Mouse (Mus musculus): ENCODE measurements around the gene Klhl23. TPM values are rescaled to one million over a fixed set of nuclear protein-coding genes. Genes with fewer than 3 reads are reported as not detected.

Gene Klhl23
- polyA plus RNA-seq, 1 experiment from 2014 or later, result 43.9 TPM

DNA sequence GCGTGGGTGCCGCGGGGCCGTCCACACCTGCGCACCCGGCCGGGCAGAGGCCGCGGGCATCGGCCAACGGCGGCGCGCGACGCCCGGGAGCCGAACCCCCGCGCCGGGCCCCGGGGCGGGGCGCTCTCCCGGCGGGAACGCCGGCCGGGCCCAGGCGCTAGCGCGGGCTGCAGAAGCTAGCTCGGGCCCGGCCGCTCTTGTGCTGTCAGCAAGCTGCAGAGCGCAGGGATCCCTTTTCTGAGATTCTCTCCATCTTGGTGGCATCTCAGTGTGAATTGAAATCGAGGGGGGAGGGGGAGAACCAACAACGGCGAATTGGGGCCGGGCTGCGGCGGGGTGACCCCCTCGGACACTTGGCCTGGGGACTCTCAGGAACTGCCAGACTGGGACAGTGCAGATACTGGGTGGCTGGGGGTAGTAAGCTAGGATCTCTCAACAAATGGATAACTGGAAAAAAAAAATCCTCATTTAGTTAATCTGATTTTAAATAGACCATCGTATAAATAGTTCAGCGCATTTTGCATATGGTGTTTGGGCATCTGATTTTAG, 1.5 kb downstream of the Klhl23 start:
- peak overlapping the region; percentile 97 for H3K27ac ChIP-seq (ENCODE audit: low read length)

DNA sequence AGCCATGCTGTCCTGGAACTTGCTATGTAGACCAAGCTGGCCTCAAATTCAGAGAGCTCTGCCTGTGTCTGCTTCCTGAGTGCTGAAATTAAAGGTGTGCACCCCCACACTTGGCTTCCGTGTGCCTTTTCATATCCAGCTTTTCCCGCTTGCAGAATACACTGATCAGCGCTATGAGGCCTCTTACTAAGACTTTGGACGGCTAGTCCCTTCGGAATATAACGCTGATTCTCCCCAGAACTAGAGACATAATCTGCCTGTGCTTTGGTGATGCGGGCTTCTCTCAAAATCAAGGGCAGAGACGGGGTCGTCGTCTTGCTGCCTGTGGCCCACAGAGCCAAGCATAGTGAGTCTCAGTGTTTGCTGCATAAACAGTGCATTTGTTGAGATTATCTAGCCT, 4.2 kb downstream of the Klhl23 start:
- no peak overlapping the region for H3K9ac ChIP-seq (ENCODE audit: low read length)
- H3K4me1 ChIP-seq (ENCODE audit: control insufficient read depth, insufficient read depth, low read length), result peaks cover 18% of the 10 kb centered on the region
- 68% methylated on average over 10 of the region's 10 CpGs for WGBS
- H3K27ac ChIP-seq (ENCODE audit: low read length), result peak overlapping the region; percentile 53; the same call in 1 of the 2 replicates
- H3K4me3 ChIP-seq (replicated peaks; ENCODE audit: low read length), result no peak overlapping the region
- H3K4me2 ChIP-seq (ENCODE audit: low read depth, low read length), result no peak overlapping the region
- ATAC-seq (ENCODE audit: insufficient read depth, low FRiP score), result no peak
- no peaks in the 10 kb centered on the region for H3K9me3 ChIP-seq (replicated peaks; ENCODE audit: control insufficient read depth, low read length)
- H3K36me3 ChIP-seq (ENCODE audit: control insufficient read depth, insufficient read depth, low read length), result peaks cover 4% of the 10 kb centered on the region; the same call in 1 of the 2 replicates
- no peaks in the 10 kb centered on the region for H3K27me3 ChIP-seq (ENCODE audit: control insufficient read depth, insufficient read depth, low read length)

More for the DNA sequence above, 1.5 kb downstream of the Klhl23 start:
- Histone ChIP-seq H3K4me1 (ENCODE audit: control insufficient read depth, insufficient read depth, low read length) (peaks cover 18% of the 10 kb centered on the region), H3K27me3 (ENCODE audit: control insufficient read depth, insufficient read depth, low read length) (no peaks in the 10 kb centered on the region), H3K9ac (ENCODE audit: low read length) (peak overlapping the region; percentile 97), H3K4me3 (replicated peaks; ENCODE audit: low read length) (peak overlapping the region; percentile 87), H3K9me3 (replicated peaks; ENCODE audit: control insufficient read depth, low read length) (no peaks in the 10 kb centered on the region), H3K36me3 (ENCODE audit: control insufficient read depth, insufficient read depth, low read length) (no peaks in the 10 kb centered on the region), H3K4me2 (ENCODE audit: low read depth, low read length) (peak overlapping the region; percentile 78)
- peak; percentile 84 for ATAC-seq (ENCODE audit: insufficient read depth, low FRiP score)
- WGBS, result 2% methylated on average over 45 of the region's 45 CpGs

DNA sequence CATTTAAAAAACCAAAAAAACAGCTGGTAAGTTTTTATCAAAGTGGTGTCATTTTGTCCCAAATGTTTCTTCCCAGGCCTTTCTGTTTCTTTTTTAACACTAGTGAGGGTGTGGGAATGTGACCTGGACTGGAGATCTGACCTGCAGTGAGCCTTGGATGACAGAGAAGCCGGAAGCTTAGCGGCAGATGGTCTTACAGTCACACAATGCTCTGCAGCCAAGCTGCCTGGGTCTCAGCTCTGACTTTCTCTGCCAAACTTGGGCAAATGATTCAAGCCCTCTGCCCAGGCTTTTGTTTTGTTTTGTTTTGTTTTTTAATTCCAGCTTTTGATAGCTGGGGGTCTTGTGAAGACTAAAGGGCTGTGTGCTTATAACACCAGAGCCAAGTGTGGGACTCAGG, 4.6 kb downstream of the Klhl23 start:
- WGBS, result 48% methylated on average over 2 of the region's 2 CpGs
- Histone ChIP-seq H3K4me3 (replicated peaks; ENCODE audit: low read length) (no peak overlapping the region), H3K4me2 (ENCODE audit: low read depth, low read length) (0 out of 2 replicates have a peak overlapping the region, but pooled peaks have one; percentile 2), H3K4me1 (ENCODE audit: control insufficient read depth, insufficient read depth, low read length) (peaks cover 18% of the 10 kb centered on the region), H3K27ac (ENCODE audit: low read length) (peak overlapping the region; percentile 53), H3K27me3 (ENCODE audit: control insufficient read depth, insufficient read depth, low read length) (no peaks in the 10 kb centered on the region), H3K36me3 (ENCODE audit: control insufficient read depth, insufficient read depth, low read length) (peaks cover 4% of the 10 kb centered on the region; the same call in 1 of the 2 replicates), H3K9me3 (replicated peaks; ENCODE audit: control insufficient read depth, low read length) (no peaks in the 10 kb centered on the region), H3K9ac (ENCODE audit: low read length) (no peak overlapping the region)
- no peak for ATAC-seq (ENCODE audit: insufficient read depth, low FRiP score)

DNA sequence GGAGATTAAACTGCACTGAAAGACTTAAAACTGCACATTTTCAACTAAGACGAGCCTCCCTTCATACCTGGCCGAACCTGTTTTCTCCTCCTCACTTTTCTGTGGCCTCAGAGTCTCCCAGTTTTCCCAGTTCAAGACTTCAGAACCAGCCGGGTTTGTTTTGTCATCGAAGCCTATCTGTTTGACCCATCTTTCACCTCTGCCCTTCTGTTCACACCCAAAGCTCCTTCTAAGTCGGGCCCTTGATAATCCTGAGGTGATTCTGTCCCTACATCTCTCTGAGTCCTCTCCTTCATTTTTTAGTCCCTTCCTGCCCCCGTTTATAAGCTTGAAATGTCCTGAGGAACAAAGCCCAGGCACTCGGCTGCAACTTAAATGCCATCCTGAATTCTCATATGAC, 6.3 kb downstream of the Klhl23 start:
- ATAC-seq (ENCODE audit: insufficient read depth, low FRiP score), result no peak
- WGBS, result 24% methylated on average over 7 of the region's 7 CpGs
- H3K36me3 ChIP-seq (ENCODE audit: control insufficient read depth, insufficient read depth, low read length), result peaks cover 4% of the 10 kb centered on the region; the same call in 1 of the 2 replicates

DNA sequence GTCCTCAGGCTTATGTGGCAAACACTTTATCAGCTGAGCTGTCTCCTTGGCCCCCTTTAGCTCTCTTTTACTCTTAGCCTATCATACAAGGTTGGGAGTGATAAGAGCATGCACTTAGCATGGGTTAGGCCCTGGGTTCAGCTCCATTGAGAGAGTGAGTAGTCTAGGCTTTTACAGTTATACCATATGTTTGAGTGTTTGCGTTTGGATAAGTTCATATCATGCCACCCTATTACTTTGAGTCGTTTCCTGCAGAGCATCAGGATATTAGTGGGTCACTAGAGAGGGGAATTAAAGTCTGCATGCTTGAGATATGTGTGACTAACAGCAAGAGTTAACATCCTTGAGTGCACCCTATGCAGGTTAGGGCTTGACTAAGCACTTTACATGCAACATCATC, 7.9 kb downstream of the Klhl23 start:
- peaks cover 4% of the 10 kb centered on the region for H3K4me1 ChIP-seq (ENCODE audit: control insufficient read depth, insufficient read depth, low read length)
- H3K36me3 ChIP-seq (ENCODE audit: control insufficient read depth, insufficient read depth, low read length), result peaks cover 9% of the 10 kb centered on the region
- no peak overlapping the region for H3K4me2 ChIP-seq (ENCODE audit: low read depth, low read length)
- no peaks in the 10 kb centered on the region for H3K27me3 ChIP-seq (ENCODE audit: control insufficient read depth, insufficient read depth, low read length)
- H3K27ac ChIP-seq (ENCODE audit: low read length), result no peak overlapping the region
- H3K9me3 ChIP-seq (replicated peaks; ENCODE audit: control insufficient read depth, low read length), result no peaks in the 10 kb centered on the region
- no peak overlapping the region for H3K4me3 ChIP-seq (replicated peaks; ENCODE audit: low read length)
- WGBS, result 82% methylated on average over 2 of the region's 2 CpGs
- no peak overlapping the region for H3K9ac ChIP-seq (ENCODE audit: low read length)
- no peak for ATAC-seq (ENCODE audit: insufficient read depth, low FRiP score)

More for the DNA sequence above, 6.3 kb downstream of the Klhl23 start:
- Histone ChIP-seq H3K4me2 (ENCODE audit: low read depth, low read length) (no peak overlapping the region), H3K4me3 (replicated peaks; ENCODE audit: low read length) (no peak overlapping the region), H3K4me1 (ENCODE audit: control insufficient read depth, insufficient read depth, low read length) (peaks cover 14% of the 10 kb centered on the region), H3K27me3 (ENCODE audit: control insufficient read depth, insufficient read depth, low read length) (no peaks in the 10 kb centered on the region), H3K9ac (ENCODE audit: low read length) (no peak overlapping the region), H3K27ac (ENCODE audit: low read length) (no peak overlapping the region), H3K9me3 (replicated peaks; ENCODE audit: control insufficient read depth, low read length) (no peaks in the 10 kb centered on the region)

DNA sequence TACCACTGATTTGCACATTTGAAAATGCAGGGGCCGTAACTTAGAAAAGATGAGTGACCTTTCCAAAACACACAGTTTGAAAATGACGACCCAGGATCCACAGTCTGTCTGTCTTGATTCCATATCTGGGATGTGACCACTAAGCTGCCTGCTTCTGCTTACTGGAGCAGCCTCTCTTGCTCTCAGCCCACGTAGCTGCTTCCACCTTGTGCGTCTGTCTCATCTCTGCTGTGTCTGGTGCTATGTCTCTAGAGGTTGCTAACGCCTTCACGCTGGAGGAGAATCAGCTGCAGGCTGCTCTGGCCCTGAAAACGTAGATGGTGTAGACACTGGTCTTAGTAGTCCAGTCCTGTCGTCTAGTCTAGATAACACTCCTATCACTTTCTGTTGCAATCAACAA, 8.4 kb downstream of the Klhl23 start:
- Histone ChIP-seq H3K9me3 (replicated peaks; ENCODE audit: control insufficient read depth, low read length) (no peaks in the 10 kb centered on the region), H3K27ac (ENCODE audit: low read length) (no peak overlapping the region), H3K27me3 (ENCODE audit: control insufficient read depth, insufficient read depth, low read length) (no peaks in the 10 kb centered on the region), H3K4me3 (replicated peaks; ENCODE audit: low read length) (no peak overlapping the region), H3K36me3 (ENCODE audit: control insufficient read depth, insufficient read depth, low read length) (peaks cover 9% of the 10 kb centered on the region), H3K9ac (ENCODE audit: low read length) (no peak overlapping the region), H3K4me1 (ENCODE audit: control insufficient read depth, insufficient read depth, low read length) (0 out of 2 replicates have a peak, but pooled peaks cover 3% of the 10 kb centered on the region), H3K4me2 (ENCODE audit: low read depth, low read length) (no peak overlapping the region)
- ATAC-seq (ENCODE audit: insufficient read depth, low FRiP score), result no peak
- WGBS, result 86% methylated on average over 8 of the region's 8 CpGs

DNA sequence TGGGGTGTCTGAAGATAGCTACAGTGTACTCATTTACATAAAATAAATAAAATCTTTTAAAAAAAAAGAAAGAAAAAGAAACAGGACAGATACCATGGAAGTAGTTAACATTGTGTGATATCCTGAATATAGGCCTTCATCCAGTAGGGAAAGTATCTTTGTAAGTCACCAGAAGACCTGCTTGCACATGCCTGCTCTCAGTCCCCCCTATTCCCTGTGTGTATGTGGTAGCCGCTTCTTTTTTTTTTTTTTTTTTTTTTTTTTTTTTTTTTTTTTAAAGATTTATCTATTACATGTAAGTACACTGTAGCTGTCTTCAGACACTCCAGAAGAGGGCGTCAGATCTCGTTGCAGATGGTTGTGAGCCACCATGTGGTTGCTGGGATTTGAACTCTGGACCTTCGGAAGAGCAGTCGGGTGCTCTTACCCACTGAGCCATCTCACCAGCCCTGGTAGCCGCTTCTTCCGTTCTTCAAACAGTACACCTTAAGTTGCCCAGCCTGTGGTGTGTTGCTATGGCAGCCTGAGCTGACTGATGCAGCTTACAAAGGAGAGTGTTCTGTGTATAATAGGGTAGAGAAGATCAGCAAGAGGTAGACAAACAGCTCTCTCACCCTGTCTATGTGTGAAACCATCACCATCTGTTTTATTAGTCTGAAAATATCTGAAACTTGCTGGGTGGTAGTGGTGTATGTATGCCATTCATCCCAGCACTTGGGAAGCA, 15.7 kb downstream of the Klhl23 start:
- Histone ChIP-seq H3K9me3 (replicated peaks; ENCODE audit: control insufficient read depth, low read length) (no peaks in the 10 kb centered on the region), H3K4me3 (replicated peaks; ENCODE audit: low read length) (no peak overlapping the region), H3K36me3 (ENCODE audit: control insufficient read depth, insufficient read depth, low read length) (peaks cover 9% of the 10 kb centered on the region; the same call in 1 of the 2 replicates), H3K4me1 (ENCODE audit: control insufficient read depth, insufficient read depth, low read length) (no peaks in the 10 kb centered on the region), H3K9ac (ENCODE audit: low read length) (no peak overlapping the region), H3K27me3 (ENCODE audit: control insufficient read depth, insufficient read depth, low read length) (no peaks in the 10 kb centered on the region), H3K27ac (ENCODE audit: low read length) (no peak overlapping the region), H3K4me2 (ENCODE audit: low read depth, low read length) (no peak overlapping the region)
- no peak for ATAC-seq (ENCODE audit: insufficient read depth, low FRiP score)
- 68% methylated on average over 7 of the region's 7 CpGs for WGBS

DNA sequence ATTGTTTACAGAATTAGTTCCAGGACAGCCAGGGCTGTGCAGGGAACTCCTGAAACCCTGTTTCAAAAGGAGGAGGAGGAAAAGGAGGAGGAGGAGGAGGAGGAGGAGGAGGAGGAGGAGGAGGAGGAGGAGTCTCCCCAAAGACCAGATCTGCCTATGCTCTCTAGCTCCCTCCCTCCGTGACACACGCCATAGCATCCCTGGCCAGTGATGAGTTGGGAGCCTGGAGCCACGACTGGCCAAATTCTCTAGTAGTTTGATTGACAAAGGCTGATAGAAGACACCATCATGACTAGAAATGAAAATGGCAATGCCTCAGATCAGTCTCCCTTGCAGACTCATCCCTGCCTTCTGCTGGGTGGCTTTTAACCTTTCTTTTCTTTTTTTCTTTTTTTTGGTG, 16.3 kb downstream of the Klhl23 start:
- H3K9me3 ChIP-seq (replicated peaks; ENCODE audit: control insufficient read depth, low read length), result no peaks in the 10 kb centered on the region
- no peak overlapping the region for H3K4me3 ChIP-seq (replicated peaks; ENCODE audit: low read length)
- no peak overlapping the region for H3K27ac ChIP-seq (ENCODE audit: low read length)
- 37% methylated on average over 3 of the region's 3 CpGs for WGBS
- peaks cover 9% of the 10 kb centered on the region; the same call in 1 of the 2 replicates for H3K36me3 ChIP-seq (ENCODE audit: control insufficient read depth, insufficient read depth, low read length)
- H3K9ac ChIP-seq (ENCODE audit: low read length), result no peak overlapping the region
- H3K4me1 ChIP-seq (ENCODE audit: control insufficient read depth, insufficient read depth, low read length), result no peaks in the 10 kb centered on the region
- no peak for ATAC-seq (ENCODE audit: insufficient read depth, low FRiP score)
- H3K27me3 ChIP-seq (ENCODE audit: control insufficient read depth, insufficient read depth, low read length), result no peaks in the 10 kb centered on the region
- no peak overlapping the region for H3K4me2 ChIP-seq (ENCODE audit: low read depth, low read length)

DNA sequence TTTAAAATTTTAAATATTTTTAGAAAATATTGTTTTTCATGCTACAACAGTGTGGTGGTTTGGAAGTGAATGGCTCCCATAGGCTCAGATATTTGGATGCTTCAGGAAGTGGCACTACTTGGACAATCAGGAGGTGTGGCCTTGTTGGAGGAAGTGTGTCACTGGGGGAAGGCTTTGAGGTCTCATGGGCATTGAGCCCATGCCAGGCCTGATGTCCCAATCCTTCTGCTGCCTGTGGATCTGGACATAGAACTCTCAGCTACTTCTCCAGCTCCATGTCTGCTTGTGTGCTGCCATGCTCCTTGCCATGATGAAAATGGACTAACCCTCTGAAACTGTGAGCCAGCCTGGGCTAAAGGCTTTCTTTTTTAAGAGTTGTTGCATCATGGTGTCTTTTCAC, 17.0 kb downstream of the Klhl23 start:
- no peaks in the 10 kb centered on the region for H3K27me3 ChIP-seq (ENCODE audit: control insufficient read depth, insufficient read depth, low read length)
- no peaks in the 10 kb centered on the region for H3K9me3 ChIP-seq (replicated peaks; ENCODE audit: control insufficient read depth, low read length)
- peaks cover 7% of the 10 kb centered on the region; the same call in 1 of the 2 replicates for H3K36me3 ChIP-seq (ENCODE audit: control insufficient read depth, insufficient read depth, low read length)
- no peak overlapping the region for H3K4me2 ChIP-seq (ENCODE audit: low read depth, low read length)
- no peak for ATAC-seq (ENCODE audit: insufficient read depth, low FRiP score)
- no peaks in the 10 kb centered on the region for H3K4me1 ChIP-seq (ENCODE audit: control insufficient read depth, insufficient read depth, low read length)
- no peak overlapping the region for H3K27ac ChIP-seq (ENCODE audit: low read length)
- no peak overlapping the region for H3K4me3 ChIP-seq (replicated peaks; ENCODE audit: low read length)
- no peak overlapping the region for H3K9ac ChIP-seq (ENCODE audit: low read length)

All from stomach, embryonic 16.5 days (tissue).